Mouse (Mus musculus) heart, embryonic 16.5 days (tissue): ENCODE results near the gene Dynlrb1. TPM values are rescaled to one million over a fixed set of nuclear protein-coding genes. Genes with fewer than 3 reads are reported as not detected.
A peak's percentile ranks its signal among the peaks of the same experiment; 100 is the strongest.

Experiments used
- ATAC-seq: fragments of 200-750 bp; cut with Nextera tagmentation; replicated peaks from 2 replicates; pipeline ENCODE4 v1.8.0; 2017; ENCODE audit warnings: moderate number of reproducible peaks; ENCODE audit not compliant: insufficient read depth, low FRiP score; ENCODE audit errors: extremely low read depth
- H3K27ac ChIP-seq: fragments of 300-500 bp; sonication (generic); 2 replicates; pipeline ENCODE4 v1.5.1; 2014; ENCODE audit warnings: mild to moderate bottlenecking, low read length, control low read depth, moderate library complexity
- H3K27me3 ChIP-seq: fragments of 300-500 bp; sonication (generic); 2 replicates; pipeline ENCODE4 v1.6.1; 2014; ENCODE audit warnings: low read length, mixed read lengths; ENCODE audit not compliant: control insufficient read depth, insufficient read depth
- H3K36me3 ChIP-seq: fragments of 300-500 bp; sonication (generic); 2 replicates; pipeline ENCODE4 v1.6.1; 2014; ENCODE audit not compliant: control insufficient read depth, insufficient read depth
- H3K4me1 ChIP-seq: fragments of 300-500 bp; sonication (generic); 2 replicates; pipeline ENCODE4 v1.6.1; 2014; ENCODE audit warnings: low read length, mixed read lengths; ENCODE audit not compliant: control insufficient read depth, insufficient read depth
- H3K4me2 ChIP-seq: fragments of 300-500 bp; sonication (generic); 2 replicates; pipeline ENCODE4 v1.6.1; 2014; ENCODE audit warnings: low read depth, mild to moderate bottlenecking, control low read depth, low read length
- H3K4me3 ChIP-seq: fragments of 300-500 bp; sonication (generic); 2 replicates; pipeline ENCODE4 v1.5.1; 2014; ENCODE audit warnings: mild to moderate bottlenecking, control low read depth, low read length
- H3K9ac ChIP-seq: fragments of 300-500 bp; sonication (generic); 2 replicates; pipeline ENCODE4 v1.6.1; 2014; ENCODE audit warnings: low read length, control low read depth
- H3K9me3 ChIP-seq: fragments of 300-500 bp; sonication (generic); replicated peaks from 2 replicates; pipeline ENCODE4 v1.6.1; 2016; ENCODE audit warnings: low read length; ENCODE audit not compliant: control insufficient read depth
- WGBS: fragments of 180-500 bp; shearing (Covaris S2); extraction: QIAGEN DNeasy Blood & Tissue Kit; methylation state at CpG from one replicate; pipeline ENCODE4 v1.1.7; 2014; 5-methylcytosine and 5-hydroxymethylcytosine counted together
- polyA plus RNA-seq: library from polyadenylated mRNA; unstranded; fragments of >200 nt; fragmentation: Nextera tagmentation; extraction: Ambion mirVana; gene quantifications from 2 replicates; pipeline ENCODE4 v1.2.1, GENCODE M21; 2015

Dynlrb1 gene
- 401 and 410 TPM in 2 replicates for polyA plus RNA-seq

- Histone ChIP-seq H3K4me3 (peak within 1 kb of the TSS; percentile 82), H3K27ac (peak within 1 kb of the TSS; percentile 89), H3K9me3 (no peaks in the 10 kb centered on the region), H3K4me2 (peak within 1 kb of the TSS; percentile 96), H3K9ac (peak within 1 kb of the TSS; percentile 89), H3K36me3 (peaks cover 3% of the 10 kb centered on the region; the same call in 1 of the 2 replicates), H3K27me3 (no peaks in the 10 kb centered on the region), H3K4me1 (peaks cover 28% of the 10 kb centered on the region)
- ATAC-seq: peak; percentile 99
- 0% methylated on average over 50 of the region's 50 CpGs for whole genome bisulfite sequencing
These were observed at the start of gene Dynlrb1 for GRCm38 (mm10) chr2:155236362-155236992. Gene Dynlrb1, plus strand, starts transcription at chr2:155236533.

GRCm38 (mm10) chr2:155207419-155207818 is 28.9 kb upstream of the Dynlrb1 start:
- no peak overlapping the region for H3K4me2 ChIP-seq
- no peak overlapping the region for H3K9ac ChIP-seq
- no peaks in the 10 kb centered on the region for H3K4me1 ChIP-seq
- no peak overlapping the region for H3K4me3 ChIP-seq
- peaks cover 30% of the 10 kb centered on the region for H3K36me3 ChIP-seq
- no peak overlapping the region for H3K27ac ChIP-seq
- no peaks in the 10 kb centered on the region for H3K27me3 ChIP-seq
- ATAC-seq: no peak
- no peaks in the 10 kb centered on the region for H3K9me3 ChIP-seq
- 85% methylated on average over 2 of the region's 2 CpGs for WGBS

GRCm38 (mm10) chr2:155223145-155223544 is 13.2 kb upstream of the Dynlrb1 start:
- Histone ChIP-seq H3K4me3 (no peak overlapping the region), H3K27me3 (no peaks in the 10 kb centered on the region), H3K9ac (no peak overlapping the region), H3K4me1 (peaks cover 12% of the 10 kb centered on the region; the same call in 1 of the 2 replicates), H3K27ac (peak overlapping the region; percentile 43), H3K4me2 (no peak overlapping the region), H3K36me3 (peaks cover 34% of the 10 kb centered on the region), H3K9me3 (no peaks in the 10 kb centered on the region)
- ATAC-seq: peak; percentile 60; the same call in 1 of the 2 replicates
- WGBS: 64% methylated on average over 2 of the region's 2 CpGs

GRCm38 (mm10) chr2:155224721-155225120 is 11.6 kb upstream of the Dynlrb1 start:
- H3K9me3 ChIP-seq: no peaks in the 10 kb centered on the region
- H3K4me1 ChIP-seq: peaks cover 12% of the 10 kb centered on the region; the same call in 1 of the 2 replicates
- H3K27ac ChIP-seq: peak overlapping the region; percentile 63
- no peak overlapping the region for H3K9ac ChIP-seq
- H3K4me3 ChIP-seq: no peak overlapping the region
- peak; percentile 80 for ATAC-seq
- peaks cover 27% of the 10 kb centered on the region for H3K36me3 ChIP-seq
- no peak overlapping the region for H3K4me2 ChIP-seq
- no peaks in the 10 kb centered on the region for H3K27me3 ChIP-seq
- whole genome bisulfite sequencing: 53% methylated on average over 7 of the region's 7 CpGs

- Histone ChIP-seq H3K4me1 (peaks cover 26% of the 10 kb centered on the region), H3K4me3 (peak overlapping the region; percentile 82), H3K9ac (peak overlapping the region; percentile 89), H3K27me3 (no peaks in the 10 kb centered on the region), H3K4me2 (peak overlapping the region; percentile 74), H3K36me3 (no peaks in the 10 kb centered on the region), H3K27ac (peak overlapping the region; percentile 89), H3K9me3 (no peaks in the 10 kb centered on the region)
- WGBS: 6% methylated on average over 13 of the region's 13 CpGs
- ATAC-seq: peak; percentile 77
These were observed 479 bp upstream of the Dynlrb1 start for GRCm38 (mm10) chr2:155235746-155236361.

GRCm38 (mm10) chr2:155237276-155237675 is 943 bp downstream of the Dynlrb1 start:
- H3K36me3 ChIP-seq: peaks cover 3% of the 10 kb centered on the region; the same call in 1 of the 2 replicates
- WGBS: 4% methylated on average over 4 of the region's 4 CpGs
- H3K4me2 ChIP-seq: peak overlapping the region; percentile 96
- ATAC-seq: no peak
- H3K4me1 ChIP-seq: peaks cover 29% of the 10 kb centered on the region
- peak overlapping the region; percentile 82 for H3K4me3 ChIP-seq
- H3K9ac ChIP-seq: peak overlapping the region; percentile 89
- peak overlapping the region; percentile 89 for H3K27ac ChIP-seq
- H3K9me3 ChIP-seq: no peaks in the 10 kb centered on the region
- no peaks in the 10 kb centered on the region for H3K27me3 ChIP-seq

- ATAC-seq: no peak
- Histone ChIP-seq H3K9me3 (no peaks in the 10 kb centered on the region), H3K4me2 (no peak overlapping the region), H3K9ac (no peak overlapping the region), H3K4me1 (peaks cover 34% of the 10 kb centered on the region), H3K36me3 (peaks cover 22% of the 10 kb centered on the region), H3K4me3 (no peak overlapping the region), H3K27me3 (no peaks in the 10 kb centered on the region), H3K27ac (no peak overlapping the region)
- WGBS: 70% methylated on average over 4 of the region's 4 CpGs
These were observed 4.6 kb downstream of the Dynlrb1 start for GRCm38 (mm10) chr2:155240915-155241314.

- 53% methylated on average over 7 of the region's 7 CpGs for WGBS
- H3K4me3 ChIP-seq: no peak overlapping the region
- H3K9ac ChIP-seq: no peak overlapping the region
- no peak for ATAC-seq
- no peak overlapping the region for H3K4me2 ChIP-seq
- H3K27ac ChIP-seq: peak overlapping the region; percentile 61
- no peaks in the 10 kb centered on the region for H3K27me3 ChIP-seq
- H3K4me1 ChIP-seq: peaks cover 35% of the 10 kb centered on the region
- peaks cover 29% of the 10 kb centered on the region for H3K36me3 ChIP-seq
- no peaks in the 10 kb centered on the region for H3K9me3 ChIP-seq
These were observed 6.0 kb downstream of the Dynlrb1 start for GRCm38 (mm10) chr2:155242296-155242855.

- Histone ChIP-seq H3K4me1 (peaks cover 13% of the 10 kb centered on the region), H3K27me3 (no peaks in the 10 kb centered on the region), H3K4me2 (no peak overlapping the region), H3K36me3 (peaks cover 65% of the 10 kb centered on the region), H3K9ac (no peak overlapping the region), H3K4me3 (no peak overlapping the region), H3K27ac (0 out of 2 replicates have a peak overlapping the region, but pooled peaks have one; percentile 25), H3K9me3 (no peaks in the 10 kb centered on the region)
- ATAC-seq: peak; percentile 64
- WGBS: 49% methylated on average over 4 of the region's 4 CpGs
These were observed 9.9 kb downstream of the Dynlrb1 start for GRCm38 (mm10) chr2:155246231-155246630.
